Mouse (Mus musculus) bone marrow, adult 2 months (tissue): Measurements from ENCODE around the gene Rptn. TPM values are rescaled to one million over a fixed set of nuclear protein-coding genes. Genes with fewer than 3 reads are reported as not detected.

Source experiments
- H3K27ac ChIP-seq: fragments of 200-500 bp; 2 replicates; pipeline ENCODE4 v1.5.1; 2012; ENCODE audit warnings: low read depth, mild to moderate bottlenecking, control low read depth, inconsistent platforms, low read length; ENCODE audit not compliant: control insufficient read depth, poor library complexity, insufficient read depth
- H3K4me1 ChIP-seq: fragments of 200-500 bp; 2 replicates; pipeline ENCODE4 v1.6.1; 2011; ENCODE audit warnings: low read length; ENCODE audit not compliant: control insufficient read depth, insufficient read depth
- H3K4me3 ChIP-seq: fragments of 200-500 bp; replicated peaks from 2 replicates; pipeline ENCODE3; 2011; ENCODE audit warnings: mild to moderate bottlenecking, low read depth, low read length, control low read depth; ENCODE audit not compliant: control insufficient read depth
- CTCF ChIP-seq: fragments of 200-500 bp; IDR thresholded peaks from 2 replicates; pipeline ENCODE4 v1.5.1; 2011; ENCODE audit warnings: low read length, control low read depth; ENCODE audit not compliant: control insufficient read depth, insufficient read depth
- POLR2A ChIP-seq: fragments of 200-500 bp; IDR thresholded peaks from 2 replicates; pipeline ENCODE4 v1.6.1; 2011; ENCODE audit warnings: low read depth, mild to moderate bottlenecking, control low read depth, low read length, borderline replicate concordance; ENCODE audit not compliant: control insufficient read depth
- WGBS: fragments of 180-500 bp; shearing (Covaris S2); methylation state at CpG from one replicate; pipeline ENCODE4 v1.1.7; 2018; 5-methylcytosine and 5-hydroxymethylcytosine counted together
- polyA plus RNA-seq: library from polyadenylated mRNA; stranded (reverse); fragments of >200 nt; gene quantifications from 2 replicates; pipeline ENCODE4 v1.2.4, GENCODE M21; 2011; ENCODE audit warnings: low replicate concordance; ENCODE audit not compliant: missing spikeins, insufficient read depth, insufficient read length

Rptn gene
- polyA plus RNA-seq, 1 experiment = not detected

DNA sequence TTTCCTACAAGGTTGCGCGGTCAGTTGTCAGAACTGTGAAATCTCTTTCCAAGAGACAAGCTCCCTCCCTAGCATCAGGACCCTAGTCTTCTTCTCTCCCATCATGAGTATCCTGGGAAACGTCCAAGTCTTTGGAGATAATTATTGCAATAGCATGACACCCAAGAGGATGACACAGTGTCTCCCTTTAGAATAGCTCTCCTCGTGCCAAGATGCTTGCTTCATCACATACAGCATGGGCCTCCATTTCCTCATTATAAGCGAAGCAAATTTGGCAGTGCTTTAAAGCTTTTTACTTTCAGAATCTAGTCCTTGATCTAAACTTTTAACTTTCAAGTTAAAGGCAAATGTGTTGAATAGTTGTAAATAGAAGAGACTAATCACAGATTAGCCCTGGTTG lies 17.9 kb upstream of the Rptn start:
- WGBS = 71% methylated on average over 5 of the region's 5 CpGs
- H3K4me3 ChIP-seq = no peak overlapping the region
- H3K27ac ChIP-seq = no peak overlapping the region
- no peaks in the 10 kb centered on the region for H3K4me1 ChIP-seq
- no peak for TF ChIP-seq POLR2A
- no peak for TF ChIP-seq CTCF

DNA sequence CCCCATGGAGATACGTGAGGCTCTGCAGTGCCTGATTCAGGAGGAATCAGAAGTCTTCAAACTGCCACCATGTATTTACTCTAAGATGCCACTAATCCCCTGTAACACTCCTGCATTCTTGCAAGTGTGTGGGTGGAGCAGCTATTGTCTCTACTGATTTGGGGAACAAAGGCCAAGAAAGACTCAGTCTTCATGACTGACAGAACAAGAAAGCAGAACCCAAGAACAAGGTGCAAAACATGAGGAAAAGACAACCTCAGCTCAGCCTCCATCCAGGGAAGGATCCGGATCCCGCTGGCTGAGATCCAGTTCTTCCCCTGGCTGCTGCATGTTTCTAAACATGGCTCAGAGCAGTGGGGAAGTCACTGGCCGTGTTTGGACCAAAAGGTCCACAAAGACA lies 15.4 kb upstream of the Rptn start:
- WGBS = 73% methylated on average over 4 of the region's 4 CpGs
- Histone ChIP-seq H3K4me1 (no peaks in the 10 kb centered on the region), H3K4me3 (no peak overlapping the region), H3K27ac (no peak overlapping the region)
- TF ChIP-seq POLR2A = no peak
- TF ChIP-seq CTCF = no peak

GRCm38 (mm10) chr3:93403936-93404335 lies 10.4 kb downstream of the Rptn start:
- no peaks in the 10 kb centered on the region for H3K4me1 ChIP-seq
- H3K27ac ChIP-seq = no peak overlapping the region
- no peak overlapping the region for H3K4me3 ChIP-seq
- no peak for TF ChIP-seq CTCF
- no peak for TF ChIP-seq POLR2A
- 91% methylated on average over 3 of the region's 3 CpGs for WGBS

- no peaks in the 10 kb centered on the region for H3K4me1 ChIP-seq
- TF ChIP-seq POLR2A (no peak), CTCF (0 out of 2 replicates have a peak, but pooled peaks have one; percentile 20)
- H3K27ac ChIP-seq = no peak overlapping the region
- no peak overlapping the region for H3K4me3 ChIP-seq
- 23% methylated on average over 5 of the region's 5 CpGs for WGBS
These were observed 13.5 kb downstream of the Rptn start for GRCm38 (mm10) chr3:93406992-93407391.

DNA sequence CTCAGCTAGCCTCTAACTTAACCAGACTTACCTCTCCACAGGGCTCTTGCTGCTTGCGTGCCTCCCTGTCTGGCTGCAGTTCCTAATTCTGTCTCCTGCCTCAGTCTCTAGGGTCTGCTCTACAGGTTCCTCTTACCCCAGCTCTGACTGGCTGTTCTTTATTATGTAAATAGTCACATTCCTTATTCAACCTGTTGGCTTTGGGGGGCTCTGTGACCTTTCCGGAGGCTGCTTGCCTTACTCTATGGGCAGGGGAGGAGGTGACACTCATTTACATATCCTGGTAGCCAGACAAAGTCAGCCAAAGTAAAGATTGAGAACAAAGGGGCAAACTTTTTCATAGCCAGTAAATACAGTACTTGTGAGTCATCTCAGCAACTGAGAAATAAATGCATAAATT lies 18.4 kb downstream of the Rptn start:
- no peak overlapping the region for H3K27ac ChIP-seq
- H3K4me3 ChIP-seq = no peak overlapping the region
- WGBS = 23% methylated on average over 2 of the region's 2 CpGs
- no peak for TF ChIP-seq CTCF
- no peak for TF ChIP-seq POLR2A
- no peaks in the 10 kb centered on the region for H3K4me1 ChIP-seq

GRCm38 (mm10) chr3:93431673-93432072 lies 38.2 kb downstream of the Rptn start:
- Histone ChIP-seq H3K4me3 (no peak overlapping the region), H3K4me1 (no peaks in the 10 kb centered on the region), H3K27ac (no peak overlapping the region)
- no peak for TF ChIP-seq CTCF
- no peak for TF ChIP-seq POLR2A
- WGBS = 43% methylated on average over 3 of the region's 3 CpGs

GRCm38 (mm10) chr3:93442030-93442429 lies 48.5 kb downstream of the Rptn start, which contains the start of gene Tchh:
Gene Tchh (plus strand): TSS chr3:93442330.
- no peak within 1 kb of the TSS for H3K27ac ChIP-seq
- H3K4me3 ChIP-seq = no peak within 1 kb of the TSS
- peaks cover 1% of the 10 kb centered on the region; the same call in 1 of the 2 replicates for H3K4me1 ChIP-seq
- TF ChIP-seq POLR2A = no peak
- TF ChIP-seq CTCF = no peak
- WGBS = 81% methylated on average over 1 of the region's 1 CpGs

DNA sequence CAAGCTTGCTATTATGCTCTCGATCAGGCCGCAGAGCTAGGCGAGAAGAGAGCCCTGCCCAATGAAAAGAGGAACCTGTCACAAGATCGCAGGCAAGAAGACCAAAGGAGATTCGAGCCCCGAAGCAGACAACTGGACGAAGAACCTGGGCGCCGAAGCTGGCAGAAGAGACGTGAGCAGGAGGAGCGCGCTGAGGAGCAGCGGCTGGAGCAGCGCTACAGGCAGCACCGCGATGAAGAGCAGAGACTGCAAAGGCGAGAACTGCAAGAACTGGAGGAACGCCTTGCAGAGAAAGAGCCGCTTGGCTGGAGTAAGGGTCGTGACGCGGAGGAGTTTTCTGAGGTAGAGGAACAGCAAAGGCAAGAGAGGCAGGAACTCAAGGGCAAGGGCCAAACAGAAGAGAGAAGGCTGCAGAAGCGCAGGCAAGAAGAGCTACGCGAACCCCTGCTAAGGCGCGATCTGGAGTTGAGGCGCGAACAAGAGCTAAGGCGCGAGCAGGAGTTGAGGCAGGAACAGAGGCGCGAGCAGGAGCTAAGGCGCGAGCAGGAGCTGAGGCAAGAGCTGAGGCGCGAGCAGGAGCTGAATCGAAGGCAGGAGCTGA lies 50.1 kb downstream of the Rptn start:
- WGBS = 1% methylated on average over 38 of the region's 38 CpGs
- TF ChIP-seq CTCF (no peak), POLR2A (no peak)
- no peak overlapping the region for H3K27ac ChIP-seq
- H3K4me3 ChIP-seq = peak overlapping the region; percentile 7
- peaks cover 1% of the 10 kb centered on the region; the same call in 1 of the 2 replicates for H3K4me1 ChIP-seq

GRCm38 (mm10) chr3:93444343-93445164 lies 51.1 kb downstream of the Rptn start:
- Histone ChIP-seq H3K27ac (no peak overlapping the region; the same call in 1 of the 2 replicates), H3K4me3 (peak overlapping the region; percentile 56), H3K4me1 (peaks cover 1% of the 10 kb centered on the region; the same call in 1 of the 2 replicates)
- TF ChIP-seq CTCF (no peak), POLR2A (no peak)
- 1% methylated on average over 56 of the region's 56 CpGs for WGBS
